Mouse (Mus musculus) heart, embryonic 12.5 days (tissue): Measurements from ENCODE around the gene Rps19. TPM values are rescaled to one million over a fixed set of nuclear protein-coding genes. Genes with fewer than 3 reads are reported as not detected.

Experiments
- ATAC-seq: fragments of 200-750 bp; cut with Nextera tagmentation; 2 replicates; pipeline ENCODE4 v1.8.0; 2017; ENCODE audit warnings: moderate TSS enrichment, moderate library complexity; ENCODE audit not compliant: insufficient number of reproducible peaks, low FRiP score
- H3K27ac ChIP-seq: fragments of 300-500 bp; sonication (generic); 2 replicates; pipeline ENCODE4 v1.5.1; 2016; ENCODE audit warnings: mild to moderate bottlenecking, moderate library complexity; ENCODE audit not compliant: poor library complexity, severe bottlenecking
- H3K27me3 ChIP-seq: fragments of 300-500 bp; sonication (generic); replicated peaks from 2 replicates; pipeline ENCODE4 v1.6.1; 2016; ENCODE audit warnings: mild to moderate bottlenecking, moderate library complexity
- H3K36me3 ChIP-seq: fragments of 300-500 bp; sonication (generic); 2 replicates; pipeline ENCODE4 v1.6.1; 2016; ENCODE audit warnings: mild to moderate bottlenecking, moderate library complexity
- H3K4me1 ChIP-seq: fragments of 300-500 bp; sonication (generic); replicated peaks from 2 replicates; pipeline ENCODE4 v1.6.1; 2016; ENCODE audit warnings: mild to moderate bottlenecking
- H3K4me2 ChIP-seq: fragments of 300-500 bp; sonication (generic); 2 replicates; pipeline ENCODE4 v1.6.1; 2016; ENCODE audit warnings: mild to moderate bottlenecking, moderate library complexity
- H3K4me3 ChIP-seq: fragments of 300-500 bp; sonication (generic); 2 replicates; pipeline ENCODE4 v1.5.1; 2016; ENCODE audit warnings: mild to moderate bottlenecking
- H3K9ac ChIP-seq: fragments of 300-500 bp; sonication (generic); 2 replicates; pipeline ENCODE4 v1.6.1; 2016; ENCODE audit warnings: mild to moderate bottlenecking, moderate library complexity
- H3K9me3 ChIP-seq: fragments of 300-500 bp; sonication (generic); replicated peaks from 2 replicates; pipeline ENCODE4 v1.6.1; 2016; ENCODE audit warnings: mild to moderate bottlenecking, moderate library complexity
- WGBS: fragments of 180-500 bp; shearing (Covaris S2); methylation state at CpG from one replicate; pipeline ENCODE4 v1.1.7; 2016; 5-methylcytosine and 5-hydroxymethylcytosine counted together
- polyA plus RNA-seq: library from polyadenylated mRNA; unstranded; fragments of >200 nt; fragmentation: Nextera tagmentation; extraction: Ambion mirVana; gene quantifications from 2 replicates; pipeline ENCODE4 v1.2.1, GENCODE M21; 2016

The Rps19 gene
- polyA plus RNA-seq, 1 experiment from 2014 or later = 1,216 TPM

- H3K9ac ChIP-seq = no peak within 1 kb of the TSS
- H3K4me2 ChIP-seq = no peak within 1 kb of the TSS
- H3K4me1 ChIP-seq = peaks cover 4% of the 10 kb centered on the region
- H3K9me3 ChIP-seq = peaks cover 11% of the 10 kb centered on the region
- ATAC-seq = no peak
- H3K27me3 ChIP-seq = peaks cover 58% of the 10 kb centered on the region
- no peak within 1 kb of the TSS for H3K4me3 ChIP-seq
- no peak within 1 kb of the TSS for H3K27ac ChIP-seq
- H3K36me3 ChIP-seq = no peaks in the 10 kb centered on the region
- WGBS = 42% methylated on average over 41 of the region's 41 CpGs
Observed at GRCm38 (mm10) chr7:24869532-24870165, 14.5 kb upstream of the Rps19 start, which contains the start of the genes Lypd4 and Dmrtc2. Gene Lypd4 (minus strand): TSS chr7:24869941. Gene Dmrtc2 (plus strand): TSS chr7:24870057.

DNA sequence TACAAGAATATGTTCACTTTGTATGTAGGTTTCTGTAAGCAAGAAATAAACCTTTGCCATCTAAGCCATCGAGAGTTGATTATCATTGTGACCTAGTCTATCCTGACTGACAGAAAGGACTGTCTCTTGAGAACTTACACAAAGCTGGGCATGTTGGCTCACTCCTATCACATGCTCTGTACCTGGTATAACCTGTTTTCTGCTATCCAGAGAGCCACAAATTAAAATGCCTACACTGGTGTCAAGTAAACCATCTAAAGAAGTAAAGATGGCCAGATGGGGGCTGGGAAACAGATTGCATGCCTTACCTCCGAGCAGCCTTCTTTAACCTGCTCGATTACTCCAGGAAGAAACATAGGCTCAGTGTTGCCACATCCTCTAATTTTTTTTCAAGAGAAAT is 6.6 kb upstream of the Rps19 start:
- H3K9me3 ChIP-seq = no peaks in the 10 kb centered on the region
- WGBS = 72% methylated on average over 3 of the region's 3 CpGs
- H3K4me2 ChIP-seq = no peak overlapping the region
- no peak for ATAC-seq
- H3K36me3 ChIP-seq = no peaks in the 10 kb centered on the region
- H3K27me3 ChIP-seq = peaks cover 18% of the 10 kb centered on the region
- H3K27ac ChIP-seq = no peak overlapping the region
- no peaks in the 10 kb centered on the region for H3K4me1 ChIP-seq
- H3K4me3 ChIP-seq = no peak overlapping the region
- no peak overlapping the region for H3K9ac ChIP-seq

DNA sequence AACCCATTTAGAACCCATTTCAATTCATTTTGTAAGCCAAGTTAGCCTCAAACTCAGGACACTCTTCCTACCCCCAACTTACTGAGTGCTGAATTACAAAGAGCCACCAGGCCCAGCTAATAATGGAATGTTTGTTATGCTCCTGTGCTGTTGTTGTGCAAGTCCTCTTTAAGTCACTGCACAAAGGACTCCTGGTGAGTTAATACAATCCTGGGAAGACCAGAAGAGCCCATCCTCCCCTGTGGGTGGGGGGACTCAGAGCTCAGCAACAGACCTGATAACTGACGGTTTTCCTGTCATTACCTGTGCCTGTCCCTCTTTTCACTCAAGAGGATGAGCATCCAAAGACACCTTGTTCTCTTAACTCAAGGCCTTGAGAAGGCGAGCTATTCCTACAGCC is 4.6 kb upstream of the Rps19 start:
- ATAC-seq = no peak
- no peak overlapping the region for H3K27ac ChIP-seq
- H3K4me2 ChIP-seq = no peak overlapping the region
- 37% methylated on average over 2 of the region's 2 CpGs for WGBS
- H3K4me1 ChIP-seq = no peaks in the 10 kb centered on the region
- no peak overlapping the region for H3K4me3 ChIP-seq
- H3K9me3 ChIP-seq = no peaks in the 10 kb centered on the region
- H3K36me3 ChIP-seq = no peaks in the 10 kb centered on the region
- no peak overlapping the region for H3K9ac ChIP-seq
- H3K27me3 ChIP-seq = no peaks in the 10 kb centered on the region; the same call in 1 of the 2 replicates

DNA sequence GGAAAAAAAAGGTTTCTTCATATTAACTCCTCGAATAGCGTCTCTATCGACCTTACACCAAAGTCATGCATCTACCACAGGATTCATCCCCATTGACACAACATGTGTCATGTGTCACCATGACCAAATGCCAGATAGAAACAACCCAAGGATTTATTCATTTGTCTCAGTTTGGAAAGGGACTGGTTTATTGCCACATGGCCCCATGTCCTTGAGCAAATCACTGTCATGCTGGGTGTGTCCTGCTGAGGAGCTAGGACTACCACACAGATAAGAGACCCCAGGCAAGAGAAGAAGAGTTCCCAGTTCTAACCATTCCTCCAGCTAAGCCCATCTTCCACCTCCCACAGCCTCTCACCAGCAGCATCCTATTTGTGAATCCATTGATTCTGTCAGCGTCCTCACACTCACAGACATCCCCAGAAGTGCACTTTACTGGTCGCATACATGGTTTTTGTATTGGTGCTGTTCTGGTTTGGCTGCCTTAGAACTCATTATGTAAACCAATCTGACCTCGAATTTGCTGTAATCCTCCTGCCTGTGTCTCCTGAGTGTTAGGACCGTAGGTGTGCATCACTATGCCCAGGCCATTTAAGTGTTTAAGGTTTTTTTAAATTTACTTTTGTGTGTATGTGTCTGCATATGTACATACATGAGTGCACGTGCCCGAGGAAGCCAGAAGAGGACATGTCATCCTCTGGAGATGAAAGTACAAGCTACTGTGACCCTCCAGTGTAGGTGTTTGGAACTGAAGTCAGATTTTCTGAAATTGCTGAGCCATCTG is 1.6 kb upstream of the Rps19 start:
- WGBS = 84% methylated on average over 9 of the region's 9 CpGs
- no peak overlapping the region for H3K27ac ChIP-seq
- H3K27me3 ChIP-seq = no peaks in the 10 kb centered on the region
- no peak for ATAC-seq
- H3K9me3 ChIP-seq = no peaks in the 10 kb centered on the region
- H3K4me2 ChIP-seq = no peak overlapping the region
- no peak overlapping the region for H3K9ac ChIP-seq
- H3K4me3 ChIP-seq = no peak overlapping the region
- H3K4me1 ChIP-seq = peaks cover 25% of the 10 kb centered on the region
- peaks cover 23% of the 10 kb centered on the region for H3K36me3 ChIP-seq

DNA sequence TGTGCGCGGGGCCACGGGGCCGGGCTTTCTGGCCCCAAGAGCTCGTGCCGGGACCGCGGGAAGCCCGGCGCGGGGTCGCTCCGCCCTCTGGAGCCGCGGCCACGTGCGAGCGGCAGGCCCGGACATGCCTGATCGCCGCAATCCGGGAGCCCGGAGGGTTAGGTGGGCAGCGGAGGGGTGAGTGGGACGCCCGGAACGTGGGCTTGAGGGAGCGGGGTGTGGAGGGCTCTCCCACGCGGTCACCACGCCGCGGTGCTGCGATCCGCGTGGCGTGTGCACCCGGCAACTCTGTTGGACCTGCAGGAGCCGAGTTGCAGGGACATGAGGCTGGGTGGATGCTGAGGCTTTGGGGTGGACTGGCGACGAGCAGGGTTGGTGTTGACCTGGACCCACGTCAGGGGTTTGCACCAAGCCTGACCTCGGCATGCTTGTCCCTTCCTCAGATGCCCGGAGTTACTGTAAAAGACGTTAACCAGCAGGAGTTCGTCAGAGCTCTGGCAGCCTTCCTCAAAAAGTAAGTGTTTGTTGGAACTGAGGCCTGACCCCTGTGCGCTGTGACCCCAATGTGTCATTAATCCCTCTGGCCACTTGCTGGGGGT is 621 bp downstream of the Rps19 start:
- under 1% methylated on average over 47 of the region's 47 CpGs for WGBS

GRCm38 (mm10) chr7:24885468-24886307 is 1.5 kb downstream of the Rps19 start:
- H3K27ac ChIP-seq = no peak overlapping the region
- H3K4me1 ChIP-seq = peaks cover 27% of the 10 kb centered on the region
- H3K4me3 ChIP-seq = peak overlapping the region; percentile 93
- H3K4me2 ChIP-seq = peak overlapping the region; percentile 85
- no peak for ATAC-seq
- H3K9me3 ChIP-seq = no peaks in the 10 kb centered on the region
- whole genome bisulfite sequencing = 42% methylated on average over 12 of the region's 12 CpGs
- peak overlapping the region; percentile 99 for H3K9ac ChIP-seq
- no peaks in the 10 kb centered on the region for H3K27me3 ChIP-seq
- peaks cover 52% of the 10 kb centered on the region for H3K36me3 ChIP-seq

More for the DNA sequence above, 621 bp downstream of the Rps19 start:
- ATAC-seq = 0 out of 2 replicates have a peak, but pooled peaks have one; percentile 1
- H3K9ac ChIP-seq = peak overlapping the region; percentile 99
- H3K4me1 ChIP-seq = peaks cover 27% of the 10 kb centered on the region
- H3K36me3 ChIP-seq = peaks cover 45% of the 10 kb centered on the region
- H3K4me3 ChIP-seq = peak overlapping the region; percentile 93
- H3K4me2 ChIP-seq = peak overlapping the region; percentile 85
- no peaks in the 10 kb centered on the region for H3K27me3 ChIP-seq
- no peaks in the 10 kb centered on the region for H3K9me3 ChIP-seq
- peak overlapping the region; percentile 85 for H3K27ac ChIP-seq

DNA sequence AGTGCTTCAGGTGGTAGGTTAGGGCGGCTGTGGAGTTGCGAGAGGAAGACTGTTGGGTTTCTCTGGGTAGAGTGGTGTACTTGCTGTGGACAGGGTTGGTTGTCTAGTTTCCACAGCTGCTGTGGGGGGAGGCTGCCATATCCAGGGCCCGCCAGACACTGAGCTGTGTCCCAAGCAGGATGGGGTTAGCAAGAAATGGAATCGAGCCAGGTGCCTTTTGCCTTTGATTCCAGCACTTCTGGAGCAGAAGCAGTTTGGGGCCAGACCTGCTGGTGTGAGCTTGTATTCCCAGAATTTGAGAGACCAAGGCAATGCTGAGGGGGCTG is 2.1 kb downstream of the Rps19 start:
- 63% methylated on average over 4 of the region's 4 CpGs for WGBS
- no peak overlapping the region for H3K27ac ChIP-seq
- peak overlapping the region; percentile 85 for H3K4me2 ChIP-seq
- peak overlapping the region; percentile 99 for H3K9ac ChIP-seq
- H3K4me3 ChIP-seq = peak overlapping the region; percentile 93
- H3K9me3 ChIP-seq = no peaks in the 10 kb centered on the region
- peaks cover 57% of the 10 kb centered on the region for H3K36me3 ChIP-seq
- peaks cover 27% of the 10 kb centered on the region for H3K4me1 ChIP-seq
- no peak for ATAC-seq
- no peaks in the 10 kb centered on the region for H3K27me3 ChIP-seq

DNA sequence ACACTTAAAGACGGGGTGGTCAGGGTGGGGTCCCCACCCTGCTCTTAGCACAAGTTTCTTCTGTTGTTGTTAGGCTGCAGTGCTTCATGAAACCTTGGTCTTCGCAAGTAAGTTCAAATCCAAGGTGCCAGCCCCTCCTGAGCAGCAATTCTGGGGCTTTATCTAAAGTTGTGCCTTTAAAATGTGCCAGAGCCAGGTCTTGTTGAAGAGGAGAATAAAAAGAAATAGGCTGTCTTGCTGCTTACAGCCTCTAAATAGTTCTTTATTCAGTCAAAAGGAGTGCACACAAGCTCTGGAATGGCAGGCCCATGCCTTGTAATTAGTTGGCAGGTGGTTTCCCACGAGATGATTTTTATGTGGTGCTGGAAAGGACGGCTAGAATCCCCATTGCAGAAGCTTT is 2.9 kb downstream of the Rps19 start:
- Histone ChIP-seq H3K27ac (no peak overlapping the region), H3K9me3 (no peaks in the 10 kb centered on the region), H3K4me2 (0 out of 2 replicates have a peak overlapping the region, but pooled peaks have one; percentile 85), H3K27me3 (no peaks in the 10 kb centered on the region), H3K4me3 (peak overlapping the region; percentile 93; the same call in 1 of the 2 replicates), H3K9ac (peak overlapping the region; percentile 99), H3K36me3 (peaks cover 61% of the 10 kb centered on the region), H3K4me1 (peaks cover 27% of the 10 kb centered on the region)
- 82% methylated on average over 4 of the region's 4 CpGs for WGBS
- no peak for ATAC-seq

GRCm38 (mm10) chr7:24889431-24890220 is 5.5 kb downstream of the Rps19 start:
- Histone ChIP-seq H3K27ac (0 out of 2 replicates have a peak overlapping the region, but pooled peaks have one; percentile 20), H3K9ac (no peak overlapping the region), H3K4me3 (no peak overlapping the region), H3K27me3 (no peaks in the 10 kb centered on the region), H3K9me3 (no peaks in the 10 kb centered on the region), H3K4me1 (peaks cover 27% of the 10 kb centered on the region), H3K4me2 (no peak overlapping the region), H3K36me3 (peaks cover 61% of the 10 kb centered on the region)
- WGBS = 84% methylated on average over 6 of the region's 6 CpGs
- 0 out of 2 replicates have a peak, but pooled peaks have one; percentile 1 for ATAC-seq
